Mouse (Mus musculus) heart, embryonic 14.5 days (tissue): ENCODE results near the gene Foxo6. TPM values are rescaled to one million over a fixed set of nuclear protein-coding genes. Genes with fewer than 3 reads are reported as not detected.

Experiments used
- ATAC-seq: fragments of 200-750 bp; cut with Nextera tagmentation; 2 replicates; pipeline ENCODE4 v1.8.0; 2017; ENCODE audit warnings: low read depth, moderate TSS enrichment; ENCODE audit not compliant: insufficient number of reproducible peaks, insufficient read depth, low FRiP score
- H3K27ac ChIP-seq, 2 experiments: fragments of 200-500 bp in 1 of 2; fragments of 300-500 bp in 1 of 2; sonication (generic) in 1 of 2; replicated peaks in 1 of 2; 2 replicates each; pipeline ENCODE4 v1.5.1; 2012 to 2014; ENCODE audit warnings: low read depth in 2 of 2, low read length in 2 of 2, control low read depth in 1 of 2, mild to moderate bottlenecking in 1 of 2, mixed read lengths in 1 of 2; ENCODE audit not compliant: control insufficient read depth in 1 of 2, insufficient read depth in 1 of 2
- H3K27me3 ChIP-seq: fragments of 300-500 bp; sonication (generic); 2 replicates; pipeline ENCODE4 v1.6.1; 2014; ENCODE audit warnings: mild to moderate bottlenecking, low read length, control low read depth; ENCODE audit not compliant: control insufficient read depth, insufficient read depth
- H3K36me3 ChIP-seq: fragments of 300-500 bp; sonication (generic); 2 replicates; pipeline ENCODE4 v1.6.1; 2014; ENCODE audit warnings: mild to moderate bottlenecking, control low read depth, low read length, mixed read lengths; ENCODE audit not compliant: control insufficient read depth, insufficient read depth
- H3K4me1 ChIP-seq, 2 experiments: fragments of 200-500 bp in 1 of 2; fragments of 300-500 bp in 1 of 2; sonication (generic) in 1 of 2; 2 replicates each; pipeline ENCODE4 v1.6.1; 2012 to 2014; ENCODE audit warnings: low read length in 2 of 2, control low read depth in 1 of 2, mixed read lengths in 1 of 2; ENCODE audit not compliant: control insufficient read depth in 2 of 2, insufficient read depth in 2 of 2
- H3K4me2 ChIP-seq: fragments of 300-500 bp; sonication (generic); 2 replicates; pipeline ENCODE4 v1.6.1; 2014; ENCODE audit warnings: mild to moderate bottlenecking, low read length
- H3K4me3 ChIP-seq, 2 experiments: fragments of 200-500 bp in 1 of 2; fragments of 300-500 bp in 1 of 2; sonication (generic) in 1 of 2; 2 replicates each; pipeline ENCODE4 v1.5.1; 2012 to 2014; ENCODE audit warnings: low read length in 2 of 2, mild to moderate bottlenecking in 2 of 2, control low read depth in 1 of 2, low read depth in 1 of 2, moderate library complexity in 1 of 2; ENCODE audit not compliant: control insufficient read depth in 1 of 2, insufficient read depth in 1 of 2
- H3K9ac ChIP-seq: fragments of 300-500 bp; sonication (generic); 2 replicates; pipeline ENCODE4 v1.6.1; 2014; ENCODE audit warnings: mild to moderate bottlenecking, low read length
- H3K9me3 ChIP-seq: fragments of 300-500 bp; sonication (generic); 2 replicates; pipeline ENCODE4 v1.6.1; 2016; ENCODE audit warnings: low read length, control low read depth; ENCODE audit not compliant: control insufficient read depth
- WGBS: fragments of 180-500 bp; shearing (Covaris S2); extraction: QIAGEN DNeasy Blood & Tissue Kit; methylation state at CpG from one replicate; pipeline ENCODE4 v1.1.7; 2014; 5-methylcytosine and 5-hydroxymethylcytosine counted together
- polyA plus RNA-seq: library from polyadenylated mRNA; unstranded; fragments of >200 nt; fragmentation: Nextera tagmentation; extraction: Ambion mirVana; gene quantifications from 2 replicates; pipeline ENCODE4 v1.2.1, GENCODE M21; 2014

Gene Foxo6
- 0.18 and 0.24 TPM in 2 replicates for polyA plus RNA-seq

DNA sequence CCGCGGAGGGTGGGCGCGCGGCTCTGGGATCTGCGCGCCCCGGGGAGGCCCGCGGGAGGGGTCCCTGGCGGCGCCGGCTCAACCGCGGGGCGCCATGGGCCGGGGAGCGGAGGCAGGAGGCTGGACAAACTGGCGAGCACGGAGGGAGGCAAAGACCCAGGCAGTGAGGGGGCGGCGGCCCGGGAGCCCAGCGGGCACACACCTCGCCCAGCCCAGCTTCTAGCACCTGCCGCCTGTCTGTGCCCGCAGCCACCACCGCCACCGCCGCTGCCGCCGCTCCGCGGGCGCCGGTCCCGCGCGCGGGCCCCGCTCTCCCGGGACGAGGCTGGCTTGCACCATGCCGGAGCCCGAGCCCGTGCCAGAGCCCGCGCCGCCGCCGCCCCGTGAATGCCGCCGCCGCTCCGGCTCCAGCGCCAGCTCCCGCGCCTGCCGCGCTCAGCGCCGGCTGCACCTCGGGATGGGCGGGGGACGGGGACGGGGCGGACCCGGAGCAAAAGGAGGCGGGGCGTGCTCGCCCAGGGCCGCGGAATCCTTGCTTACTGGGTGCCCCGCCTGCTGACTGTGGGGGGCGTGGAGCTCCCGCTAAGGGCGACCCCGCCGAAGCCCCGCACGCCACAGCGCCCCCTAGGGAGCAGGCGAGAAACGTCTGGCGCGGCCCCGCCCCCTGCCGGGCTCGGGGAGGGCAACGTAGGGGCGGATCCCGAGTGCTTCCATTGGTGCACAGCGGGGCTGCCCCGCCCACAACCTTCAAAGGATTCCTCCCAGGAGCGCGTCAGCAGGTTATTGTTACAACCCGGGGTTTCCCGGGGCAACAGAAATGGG is at the start of gene Foxo6:
Gene Foxo6 (minus strand): TSS at position 60 of the 822 bp plus-strand sequence.
- peaks cover 10 to 25% of the 10 kb centered on the region in 2 experiments for H3K4me1 ChIP-seq
- 0 out of 4 replicates have a peak within 1 kb of the TSS, but pooled peaks of 1 of the 2 experiments have one; percentile 7 for H3K27ac ChIP-seq

DNA sequence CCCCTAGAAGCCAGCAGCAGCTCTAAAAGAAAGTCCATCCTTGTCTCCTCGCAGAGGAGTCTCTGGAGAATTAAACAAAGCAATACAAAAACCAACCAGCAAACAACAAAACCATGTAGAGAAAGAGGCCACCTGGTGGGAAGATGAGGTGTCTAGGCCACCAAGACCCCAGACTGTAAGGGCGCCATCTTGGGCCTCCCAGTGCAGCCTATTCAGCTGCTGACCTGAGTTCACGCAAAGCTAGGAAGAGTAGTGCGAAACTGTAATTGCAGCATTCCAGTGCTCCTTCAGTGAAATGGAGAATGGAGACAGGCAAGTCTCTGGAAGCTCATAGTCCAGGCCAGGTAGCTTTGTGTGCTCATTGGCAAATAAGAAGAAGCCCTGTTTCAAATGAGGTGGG is 47.2 kb upstream of the Foxo6 start:
- Histone ChIP-seq H3K4me3 (no peak overlapping the region), H3K4me2 (no peak overlapping the region), H3K4me1 (peaks cover under 1 to 3% of the 10 kb centered on the region in 2 experiments; a peak in 3 of 4 replicates), H3K9ac (no peak overlapping the region), H3K36me3 (no peaks in the 10 kb centered on the region), H3K27me3 (peaks cover 6% of the 10 kb centered on the region), H3K27ac (no peak overlapping the region), H3K9me3 (no peaks in the 10 kb centered on the region)
- WGBS, result 83% methylated on average over 4 of the region's 4 CpGs
- no peak for ATAC-seq

More for the DNA sequence above, at the start of gene Foxo6:
- no peaks in the 10 kb centered on the region for H3K9me3 ChIP-seq
- under 1% methylated on average over 76 of the region's 99 CpGs for WGBS
- H3K27me3 ChIP-seq, result peaks cover 47% of the 10 kb centered on the region
- H3K9ac ChIP-seq, result peak within 1 kb of the TSS; percentile 77
- peak within 1 kb of the TSS; percentile 97 for H3K4me2 ChIP-seq
- ATAC-seq, result peak; percentile 87
- no peaks in the 10 kb centered on the region for H3K36me3 ChIP-seq
- peak within 1 kb of the TSS; percentile 60 to 68 for H3K4me3 ChIP-seq

DNA sequence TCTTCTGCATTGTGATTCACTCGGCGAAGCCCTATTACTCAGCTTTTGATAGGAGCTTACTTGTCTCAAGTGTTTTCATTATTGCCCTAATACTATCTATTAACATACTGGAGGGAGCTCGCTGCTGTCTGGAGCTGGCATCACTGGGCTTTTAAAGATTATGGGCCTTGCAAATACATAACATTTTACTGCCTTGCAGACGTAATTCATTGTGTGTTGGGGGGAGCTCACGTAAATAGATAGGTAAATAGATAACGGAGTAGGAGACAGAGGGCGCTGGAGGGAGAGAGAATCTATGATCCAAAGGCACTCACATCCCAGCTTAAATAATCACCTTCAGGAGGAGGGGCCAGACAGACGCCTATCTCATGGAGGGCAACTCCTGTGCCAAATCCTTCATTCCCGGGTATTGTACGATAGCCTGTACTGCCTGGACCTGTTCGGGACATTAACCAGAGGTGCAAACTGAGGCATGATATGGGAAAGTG is 45.8 kb upstream of the Foxo6 start:
- no peak overlapping the region for H3K4me2 ChIP-seq
- no peaks in the 10 kb centered on the region; a peak in 1 of 4 replicates for H3K4me1 ChIP-seq
- no peak overlapping the region for H3K9ac ChIP-seq
- H3K36me3 ChIP-seq, result no peaks in the 10 kb centered on the region
- 29% methylated on average over 11 of the region's 11 CpGs for WGBS
- H3K27ac ChIP-seq, result no peak overlapping the region
- ATAC-seq, result no peak
- H3K4me3 ChIP-seq, result no peak overlapping the region
- peaks cover 6% of the 10 kb centered on the region for H3K27me3 ChIP-seq
- H3K9me3 ChIP-seq, result no peaks in the 10 kb centered on the region

DNA sequence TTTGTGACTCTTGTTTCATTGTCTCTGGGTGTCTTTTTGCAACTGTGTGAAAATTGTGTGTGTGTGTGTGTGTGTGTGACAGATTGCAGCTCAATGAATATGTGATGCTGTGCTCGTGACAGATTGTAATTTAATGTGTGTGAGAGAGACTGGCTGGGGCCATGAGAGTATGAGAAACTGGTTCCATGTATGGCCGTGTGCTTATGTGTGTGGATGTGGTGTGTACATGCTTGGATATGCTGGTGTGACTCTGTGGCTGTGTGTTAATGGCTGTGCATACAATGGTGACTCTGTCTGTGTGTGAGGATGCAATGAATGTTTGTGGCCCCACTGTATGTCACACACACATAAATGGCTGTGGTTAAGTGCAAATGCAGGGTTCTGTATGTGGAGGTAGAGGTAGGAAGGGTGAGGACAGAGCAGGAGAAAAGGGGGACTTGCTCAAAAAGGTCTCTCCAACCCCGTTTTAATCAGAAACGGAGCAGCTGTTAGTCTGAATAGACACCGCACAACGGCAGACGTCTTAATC is 45.3 kb upstream of the Foxo6 start:
- Histone ChIP-seq H3K9me3 (no peaks in the 10 kb centered on the region), H3K4me2 (no peak overlapping the region), H3K36me3 (no peaks in the 10 kb centered on the region), H3K27me3 (peaks cover 6% of the 10 kb centered on the region), H3K27ac (no peak overlapping the region), H3K4me1 (no peaks in the 10 kb centered on the region; a peak in 1 of 4 replicates), H3K4me3 (no peak overlapping the region), H3K9ac (no peak overlapping the region)
- no peak for ATAC-seq
- WGBS, result 41% methylated on average over 7 of the region's 7 CpGs

DNA sequence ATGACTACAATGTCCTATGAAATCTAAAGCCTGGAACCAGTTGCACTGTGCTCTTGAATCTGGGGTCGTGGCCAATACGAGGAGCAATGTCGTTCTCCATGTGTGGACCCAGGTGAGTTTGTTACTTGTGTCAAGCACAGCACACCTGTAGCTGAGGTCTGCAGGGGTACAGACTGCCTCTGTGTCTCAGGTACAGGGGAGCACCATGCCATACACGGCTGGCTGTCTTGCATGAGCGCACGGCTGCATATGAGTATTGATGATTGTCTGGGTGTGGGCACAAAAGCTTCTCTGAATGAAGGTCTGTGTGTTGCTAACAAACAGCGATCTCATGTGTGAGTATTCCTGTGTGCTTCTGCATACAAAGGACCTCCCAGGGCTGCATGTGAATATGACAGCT is 44.8 kb upstream of the Foxo6 start:
- no peak overlapping the region for H3K4me3 ChIP-seq
- H3K9ac ChIP-seq, result no peak overlapping the region
- 85% methylated on average over 7 of the region's 7 CpGs for WGBS
- no peaks in the 10 kb centered on the region for H3K36me3 ChIP-seq
- no peak overlapping the region for H3K4me2 ChIP-seq
- no peak overlapping the region for H3K27ac ChIP-seq
- peaks cover 6% of the 10 kb centered on the region for H3K27me3 ChIP-seq
- H3K4me1 ChIP-seq, result no peaks in the 10 kb centered on the region; a peak in 1 of 4 replicates
- H3K9me3 ChIP-seq, result no peaks in the 10 kb centered on the region
- ATAC-seq, result no peak

DNA sequence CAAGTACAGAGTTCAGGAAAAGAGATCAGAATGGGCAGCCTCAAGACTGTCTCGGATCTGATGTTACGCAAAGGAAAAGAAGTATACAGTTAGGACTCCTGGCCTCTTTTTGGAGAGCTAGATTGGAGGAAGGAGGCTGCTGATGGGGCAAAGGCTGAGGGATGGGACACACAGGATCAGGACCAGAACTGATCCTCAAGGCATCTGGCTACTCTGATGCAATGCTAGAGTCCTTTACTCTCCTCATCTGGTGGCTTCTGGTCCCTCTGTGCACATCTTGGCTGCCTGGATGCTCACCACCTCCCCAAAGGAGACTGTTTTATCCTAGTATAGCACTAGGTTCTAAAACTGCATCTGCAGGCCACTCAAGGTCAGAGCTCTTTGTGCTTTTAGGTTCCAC is 44.4 kb upstream of the Foxo6 start:
- no peaks in the 10 kb centered on the region; a peak in 1 of 4 replicates for H3K4me1 ChIP-seq
- no peak for ATAC-seq
- no peak overlapping the region for H3K4me2 ChIP-seq
- H3K9ac ChIP-seq, result no peak overlapping the region
- no peak overlapping the region for H3K4me3 ChIP-seq
- H3K9me3 ChIP-seq, result no peaks in the 10 kb centered on the region
- no peak overlapping the region for H3K27ac ChIP-seq
- 83% methylated on average over 2 of the region's 2 CpGs for whole genome bisulfite sequencing
- no peaks in the 10 kb centered on the region for H3K36me3 ChIP-seq
- H3K27me3 ChIP-seq, result peaks cover 6% of the 10 kb centered on the region

DNA sequence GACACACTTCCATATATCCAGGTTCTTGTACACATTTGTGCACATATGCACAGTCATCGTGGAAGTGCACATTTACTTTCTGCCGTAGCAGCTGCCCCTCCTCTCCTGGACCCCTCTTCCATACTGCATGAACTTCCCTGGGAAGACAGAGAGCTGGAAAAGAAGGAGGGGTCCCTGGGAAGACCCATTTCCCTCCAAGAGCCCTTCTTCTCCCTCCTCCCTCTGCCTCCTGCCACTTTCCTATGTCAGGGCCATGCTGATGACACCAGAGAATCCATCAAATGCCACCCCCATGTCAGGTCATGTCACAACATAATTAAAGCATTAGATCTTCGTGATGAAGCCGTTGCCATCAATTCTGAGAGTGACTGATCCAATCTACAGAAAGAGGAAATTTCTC is 38.6 kb upstream of the Foxo6 start:
- ATAC-seq, result no peak
- H3K4me1 ChIP-seq, result no peaks in the 10 kb centered on the region
- H3K27ac ChIP-seq, result no peak overlapping the region
- WGBS, result 54% methylated on average over 4 of the region's 4 CpGs
- no peak overlapping the region for H3K4me2 ChIP-seq
- H3K27me3 ChIP-seq, result peaks cover 14% of the 10 kb centered on the region
- no peak overlapping the region for H3K9ac ChIP-seq
- H3K4me3 ChIP-seq, result no peak overlapping the region
- H3K9me3 ChIP-seq, result no peaks in the 10 kb centered on the region
- no peaks in the 10 kb centered on the region for H3K36me3 ChIP-seq
